Mouse (Mus musculus) liver, embryonic 16.5 days (tissue): ENCODE data around the gene Cd44. TPM values are rescaled to one million over a fixed set of nuclear protein-coding genes. Genes with fewer than 3 reads are reported as not detected.

Experiments
- ATAC-seq: fragments of 200-750 bp; cut with Nextera tagmentation; 2 replicates; pipeline ENCODE4 v1.8.0; 2017; ENCODE audit warnings: low read depth, mild to moderate bottlenecking, moderate number of reproducible peaks, moderate library complexity
- H3K27ac ChIP-seq: fragments of 300-500 bp; sonication (generic); 2 replicates; pipeline ENCODE4 v1.5.1; 2014; ENCODE audit warnings: mild to moderate bottlenecking, low read length
- H3K27me3 ChIP-seq: fragments of 300-500 bp; sonication (generic); 2 replicates; pipeline ENCODE4 v1.6.1; 2014; ENCODE audit warnings: low read depth, low read length, mixed read lengths; ENCODE audit not compliant: control insufficient read depth, insufficient read depth
- H3K36me3 ChIP-seq: fragments of 300-500 bp; sonication (generic); 2 replicates; pipeline ENCODE4 v1.6.1; 2014; ENCODE audit warnings: mild to moderate bottlenecking; ENCODE audit not compliant: control insufficient read depth, insufficient read depth
- H3K4me1 ChIP-seq: fragments of 300-500 bp; sonication (generic); 2 replicates; pipeline ENCODE4 v1.6.1; 2014; ENCODE audit warnings: low read depth, low read length, mixed read lengths; ENCODE audit not compliant: control insufficient read depth
- H3K4me2 ChIP-seq: fragments of 300-500 bp; sonication (generic); 2 replicates; pipeline ENCODE4 v1.6.1; 2014; ENCODE audit warnings: low read depth, low read length, mixed read lengths
- H3K4me3 ChIP-seq: fragments of 300-500 bp; sonication (generic); 2 replicates; pipeline ENCODE4 v1.5.1; 2014; ENCODE audit warnings: low read depth, mild to moderate bottlenecking, low read length
- H3K9ac ChIP-seq: fragments of 300-500 bp; sonication (generic); 2 replicates; pipeline ENCODE4 v1.6.1; 2014; ENCODE audit warnings: low read depth, low read length
- H3K9me3 ChIP-seq: fragments of 300-500 bp; sonication (generic); replicated peaks from 2 replicates; pipeline ENCODE4 v1.6.1; 2016; ENCODE audit warnings: low read length; ENCODE audit not compliant: control insufficient read depth
- WGBS: fragments of 180-500 bp; shearing (Covaris S2); extraction: QIAGEN DNeasy Blood & Tissue Kit; methylation state at CpG from one replicate; pipeline ENCODE4 v1.1.7; 2014; ENCODE audit not compliant: insufficient replicate concordance; 5-methylcytosine and 5-hydroxymethylcytosine counted together
- polyA plus RNA-seq: library from polyadenylated mRNA; unstranded; fragments of >200 nt; fragmentation: Nextera tagmentation; extraction: Ambion mirVana; gene quantifications from 2 replicates; pipeline ENCODE4 v1.2.1, GENCODE M21; 2015

The Cd44 gene
- polyA plus RNA-seq, 1 experiment from 2014 or later: 15.8 TPM

DNA sequence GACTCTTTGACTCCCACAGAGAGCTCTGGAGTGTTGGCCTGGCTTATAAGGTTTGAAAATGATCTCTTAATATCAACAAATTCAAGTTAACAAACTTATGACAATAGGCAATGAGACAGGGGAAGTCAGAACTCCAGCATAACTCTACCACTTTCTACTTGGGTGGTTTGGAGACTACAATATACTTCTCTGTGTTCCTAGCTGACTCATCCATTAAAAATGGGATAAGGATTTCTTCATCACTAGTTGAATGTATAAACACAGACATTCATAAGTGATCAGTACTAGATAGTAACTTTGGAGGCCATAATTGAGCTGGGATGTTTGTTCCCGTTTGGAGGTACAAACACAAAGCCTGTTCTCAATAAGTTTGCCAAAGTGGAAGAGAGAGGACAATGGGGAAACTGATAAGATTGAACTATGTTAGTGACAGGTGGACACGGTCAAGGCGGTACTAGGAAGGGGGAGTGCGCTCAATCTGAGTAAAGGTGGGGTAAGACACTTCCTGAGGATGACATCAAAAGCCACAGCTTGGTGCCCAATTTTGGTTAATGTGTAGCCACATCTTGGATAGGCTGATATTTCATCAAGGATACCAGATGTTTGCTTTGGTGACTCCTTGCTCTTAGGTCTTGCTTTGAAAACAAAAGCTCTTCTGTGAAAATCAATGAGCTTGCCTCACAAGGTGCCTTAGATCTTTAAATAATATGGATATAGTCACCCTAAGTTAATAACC, 95.5 kb downstream of the Cd44 start:
- ATAC-seq: no peak
- no peak overlapping the region for H3K4me2 ChIP-seq

GRCm38 (mm10) chr2:102805283-102805682, 96.2 kb downstream of the Cd44 start:
- Histone ChIP-seq H3K4me2 (no peak overlapping the region), H3K27me3 (no peaks in the 10 kb centered on the region), H3K27ac (no peak overlapping the region), H3K9me3 (no peaks in the 10 kb centered on the region), H3K4me1 (no peaks in the 10 kb centered on the region), H3K36me3 (no peaks in the 10 kb centered on the region), H3K4me3 (no peak overlapping the region), H3K9ac (no peak overlapping the region)
- WGBS: 56% methylated on average over 6 of the region's 6 CpGs
- ATAC-seq: no peak

More for the DNA sequence above, 95.5 kb downstream of the Cd44 start:
- 62% methylated on average over 4 of the region's 4 CpGs for WGBS
- no peak overlapping the region for H3K27ac ChIP-seq
- no peak overlapping the region for H3K9ac ChIP-seq
- no peaks in the 10 kb centered on the region for H3K4me1 ChIP-seq
- H3K36me3 ChIP-seq: no peaks in the 10 kb centered on the region
- no peaks in the 10 kb centered on the region for H3K9me3 ChIP-seq
- no peak overlapping the region for H3K4me3 ChIP-seq
- H3K27me3 ChIP-seq: no peaks in the 10 kb centered on the region

DNA sequence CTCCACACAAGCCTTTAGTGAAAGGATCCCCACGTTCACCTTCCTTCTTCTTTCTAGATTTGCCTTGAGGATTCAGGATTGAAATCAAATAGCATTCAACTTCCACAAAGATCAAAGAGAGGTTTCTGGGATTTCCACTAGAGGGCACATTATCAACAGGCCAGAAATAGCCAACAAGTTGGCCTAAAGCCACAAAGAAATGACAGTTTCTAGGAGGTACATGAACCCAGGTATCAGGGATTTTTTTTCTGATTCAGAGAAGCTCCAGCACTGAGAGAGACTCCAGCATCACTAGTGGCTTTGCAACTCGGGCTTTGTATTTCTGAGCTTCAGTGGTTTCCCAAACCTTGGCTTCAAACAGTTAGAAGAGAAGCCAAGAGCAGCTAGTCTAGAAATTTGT, 97.4 kb downstream of the Cd44 start:
- 22% methylated on average over 2 of the region's 2 CpGs for WGBS

DNA sequence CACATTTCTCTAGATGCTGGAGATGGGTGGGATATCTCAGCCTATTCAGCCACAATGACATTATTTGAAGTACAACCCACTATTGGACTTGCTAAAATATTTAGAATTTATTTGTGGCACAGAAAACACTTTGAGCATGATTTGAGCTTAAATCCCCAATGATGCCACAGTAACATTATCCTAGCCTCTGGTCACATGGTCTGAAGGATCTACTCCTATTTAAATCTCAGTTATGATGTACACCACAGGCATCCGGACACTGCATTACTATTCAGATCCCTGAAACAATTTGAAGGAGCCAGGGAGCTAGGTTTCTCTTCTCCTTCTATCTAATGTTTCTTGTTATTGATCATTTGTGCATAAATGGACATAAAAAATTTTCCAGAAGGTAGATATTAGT, 99.6 kb downstream of the Cd44 start:
- no peaks in the 10 kb centered on the region for H3K36me3 ChIP-seq
- H3K27ac ChIP-seq: no peak overlapping the region
- H3K4me2 ChIP-seq: no peak overlapping the region
- no peaks in the 10 kb centered on the region for H3K9me3 ChIP-seq
- no peaks in the 10 kb centered on the region for H3K27me3 ChIP-seq
- WGBS: 70% methylated on average over 1 of the region's 1 CpGs
- H3K9ac ChIP-seq: no peak overlapping the region
- H3K4me3 ChIP-seq: no peak overlapping the region
- H3K4me1 ChIP-seq: no peaks in the 10 kb centered on the region
- ATAC-seq: no peak

More for the DNA sequence above, 97.4 kb downstream of the Cd44 start:
- Histone ChIP-seq H3K27ac (no peak overlapping the region), H3K9ac (no peak overlapping the region), H3K27me3 (no peaks in the 10 kb centered on the region), H3K9me3 (no peaks in the 10 kb centered on the region), H3K4me1 (no peaks in the 10 kb centered on the region), H3K4me2 (no peak overlapping the region), H3K36me3 (no peaks in the 10 kb centered on the region), H3K4me3 (no peak overlapping the region)
- no peak for ATAC-seq

GRCm38 (mm10) chr2:102798149-102798548, 103.3 kb downstream of the Cd44 start:
- Histone ChIP-seq H3K9me3 (no peaks in the 10 kb centered on the region), H3K27ac (no peak overlapping the region), H3K27me3 (no peaks in the 10 kb centered on the region), H3K9ac (no peak overlapping the region), H3K4me1 (no peaks in the 10 kb centered on the region), H3K4me2 (no peak overlapping the region), H3K36me3 (no peaks in the 10 kb centered on the region), H3K4me3 (no peak overlapping the region)
- ATAC-seq: no peak
- 56% methylated on average over 2 of the region's 2 CpGs for WGBS

- Histone ChIP-seq H3K27ac (no peak overlapping the region), H3K9me3 (no peaks in the 10 kb centered on the region), H3K9ac (no peak overlapping the region), H3K4me1 (no peaks in the 10 kb centered on the region), H3K27me3 (no peaks in the 10 kb centered on the region), H3K36me3 (no peaks in the 10 kb centered on the region), H3K4me2 (no peak overlapping the region), H3K4me3 (no peak overlapping the region)
- no peak for ATAC-seq
- 41% methylated on average over 3 of the region's 3 CpGs for WGBS
These were observed 106.4 kb downstream of the Cd44 start for GRCm38 (mm10) chr2:102795034-102795433.

DNA sequence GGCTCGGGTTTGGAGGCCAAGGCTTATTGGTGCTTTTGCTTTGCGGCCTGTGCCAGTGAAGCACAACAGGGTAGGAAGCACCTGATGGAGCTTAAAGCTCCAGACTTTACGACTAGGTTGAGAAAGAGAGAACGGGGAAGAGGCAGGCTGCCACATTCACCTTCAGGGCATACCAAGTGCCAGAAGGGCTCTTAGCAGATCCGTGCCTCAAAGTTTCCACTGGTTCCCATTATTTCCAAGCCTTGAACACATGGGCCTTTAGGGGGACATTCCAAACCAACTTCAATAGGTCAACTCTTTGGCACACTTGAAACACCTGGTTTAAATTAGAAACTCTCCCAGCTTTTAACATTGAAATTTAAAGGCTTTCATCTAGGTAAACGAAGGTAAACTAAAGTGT, 108.7 kb downstream of the Cd44 start:
- H3K36me3 ChIP-seq: no peaks in the 10 kb centered on the region
- no peak overlapping the region for H3K9ac ChIP-seq
- H3K27ac ChIP-seq: no peak overlapping the region
- 64% methylated on average over 6 of the region's 6 CpGs for WGBS
- ATAC-seq: no peak
- no peaks in the 10 kb centered on the region for H3K27me3 ChIP-seq
- H3K9me3 ChIP-seq: no peaks in the 10 kb centered on the region
- H3K4me3 ChIP-seq: no peak overlapping the region
- no peak overlapping the region for H3K4me2 ChIP-seq
- no peaks in the 10 kb centered on the region for H3K4me1 ChIP-seq

GRCm38 (mm10) chr2:102791641-102792040, 109.8 kb downstream of the Cd44 start:
- Histone ChIP-seq H3K4me3 (no peak overlapping the region), H3K27ac (no peak overlapping the region), H3K36me3 (no peaks in the 10 kb centered on the region), H3K27me3 (no peaks in the 10 kb centered on the region), H3K4me1 (no peaks in the 10 kb centered on the region), H3K9me3 (no peaks in the 10 kb centered on the region), H3K4me2 (no peak overlapping the region), H3K9ac (no peak overlapping the region)
- 57% methylated on average over 2 of the region's 2 CpGs for WGBS
- no peak for ATAC-seq

DNA sequence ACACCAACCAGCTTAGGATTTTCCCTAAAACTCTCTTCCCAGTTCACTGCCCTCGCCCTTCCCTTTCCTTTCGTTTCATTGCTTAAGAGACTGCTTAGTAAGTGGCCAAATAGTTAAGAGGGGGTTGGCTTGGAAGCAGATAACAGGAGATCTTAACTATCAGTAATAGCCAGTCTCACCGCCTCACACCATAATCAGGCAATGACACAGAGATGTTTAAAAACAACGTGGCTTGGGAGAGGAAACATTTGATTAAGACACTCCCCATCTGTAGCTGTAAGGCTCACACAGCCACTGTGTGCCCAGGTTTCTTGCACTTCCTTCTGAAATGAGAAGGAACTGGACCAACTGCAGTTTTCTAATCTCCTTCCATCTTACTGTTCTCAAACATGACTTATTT, 115.8 kb downstream of the Cd44 start:
- H3K27me3 ChIP-seq: no peaks in the 10 kb centered on the region
- no peak overlapping the region for H3K9ac ChIP-seq
- H3K27ac ChIP-seq: no peak overlapping the region
- H3K4me3 ChIP-seq: no peak overlapping the region
- 24% methylated on average over 4 of the region's 4 CpGs for WGBS
- H3K9me3 ChIP-seq: no peaks in the 10 kb centered on the region
- ATAC-seq: no peak
- H3K4me1 ChIP-seq: no peaks in the 10 kb centered on the region
- no peak overlapping the region for H3K4me2 ChIP-seq
- H3K36me3 ChIP-seq: no peaks in the 10 kb centered on the region
